Mouse (Mus musculus) E14TG2a.4 (cell line): ENCODE data around the gene Sft2d1.

Experiments used
- CTCF ChIP-seq: conservative IDR thresholded peaks from 2 replicates; pipeline ENCODE4 v1.5.1; 2014; ENCODE audit warnings: low read length
- NANOG ChIP-seq: IDR thresholded peaks from 2 replicates; pipeline ENCODE4 v1.6.1; 2014; ENCODE audit warnings: borderline replicate concordance, low read length, mixed read lengths
- POU5F1 ChIP-seq: IDR thresholded peaks from 2 replicates; pipeline ENCODE4 v1.6.1; 2014; ENCODE audit warnings: low read length, borderline replicate concordance

GRCm38 (mm10) chr17:8369171-8369570 is 58.3 kb downstream of the Sft2d1 start:
- TF ChIP-seq CTCF = no peak
- TF ChIP-seq NANOG = no peak
- no peak for TF ChIP-seq POU5F1
